Mouse (Mus musculus): ENCODE data around the gene Ptpa.

DNA sequence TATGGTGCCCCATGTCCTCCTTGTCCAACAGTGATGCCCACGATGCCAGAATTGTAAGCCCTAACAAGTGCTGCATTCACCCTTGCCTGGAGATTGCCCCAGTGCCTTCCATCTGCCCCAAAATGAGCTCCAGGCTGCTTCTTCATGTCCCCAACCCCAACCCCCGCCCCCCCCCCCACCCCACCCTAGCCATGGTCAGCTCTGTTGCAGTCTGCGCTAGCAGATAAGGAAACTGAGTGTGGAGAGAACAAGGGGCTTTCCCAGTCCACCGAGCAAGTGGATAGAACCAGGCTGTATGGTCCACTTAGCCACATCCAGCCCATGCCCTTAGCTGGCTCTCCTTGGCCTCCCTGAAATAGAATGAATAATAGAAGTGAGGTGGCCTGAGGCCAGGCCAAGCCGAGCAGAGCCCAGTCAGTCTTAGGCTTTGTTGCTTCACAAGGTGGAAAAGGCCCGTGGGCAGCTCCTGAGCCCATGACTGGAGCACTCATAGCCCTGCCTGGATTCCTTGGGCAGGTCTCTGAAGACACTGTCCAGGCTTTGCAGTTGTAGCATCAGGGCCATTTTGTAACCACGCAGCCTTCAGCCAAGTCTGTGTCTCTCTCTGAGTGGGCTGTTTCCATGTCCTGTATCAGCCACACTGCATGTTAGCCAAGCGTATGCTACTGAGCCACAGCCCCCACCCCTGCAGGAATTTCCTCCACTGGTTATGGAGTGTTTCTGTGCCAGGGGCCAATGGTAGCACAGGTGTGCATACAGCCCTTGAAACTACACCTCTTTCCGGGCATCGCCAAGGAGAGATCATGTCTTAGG, 35.1 kb upstream of the Ptpa start:
- TF ChIP-seq CTCF (conservative IDR thresholded peaks at IDR 0.05; ENCODE audit: insufficient read depth, insufficient read length, low read depth, low read length) (no peak), POLR2A (IDR thresholded peaks at IDR 0.05; ENCODE audit: low read depth, low read length) (no peak)
